Comparison of ENCODE assay signal across 8 mouse cellular contexts in genomic region chr2:4561196-4561595, GRCm38 (mm10).
A peak's percentile ranks its signal among the peaks of the same experiment; 100 is the strongest.
DNase-seq lines count a peak whose midpoint lies in the region; ATAC-seq and TF ChIP-seq lines count a peak whose summit lies in the region.

No protein-coding gene starts in this region.

- H3K9me3 ChIP-seq in embryonic facial prominence, embryonic 12.5 days = no peaks in the 10 kb centered on the region
- no peaks in the 10 kb centered on the region for H3K9me3 ChIP-seq in hindbrain, postnatal 0 days (ENCODE audit: low read length)
- no peaks in the 10 kb centered on the region for H3K9me3 ChIP-seq in midbrain, embryonic 15.5 days

- peaks cover 62% of the 10 kb centered on the region for H3K4me1 ChIP-seq in embryonic facial prominence, embryonic 12.5 days
- H3K4me1 ChIP-seq in hindbrain, postnatal 0 days (ENCODE audit: insufficient read depth, low read length) = peaks cover 31% of the 10 kb centered on the region
- H3K4me1 ChIP-seq in midbrain, embryonic 15.5 days = peaks cover 55% of the 10 kb centered on the region

- no peak for DNase-seq in left cerebral cortex, adult 2 months (ENCODE audit: extremely low spot score in 1 of 2, low spot score in 2 of 2)
- no peak for DNase-seq in left cerebral cortex, postnatal 36 days (ENCODE audit: low spot score in 2 of 2)
- no peak for DNase-seq in hindbrain, postnatal 0 days (ENCODE audit: low spot score)
- DNase-seq in cerebellum, postnatal 4 days (ENCODE audit: low spot score in 2 of 2) = no peak
- no peak for DNase-seq in embryo, embryonic 10 days (ENCODE audit: low spot score)
- DNase-seq in left cerebral cortex, adult 9 months (ENCODE audit: low spot score in 2 of 2) = no peak

- no peak for TF ChIP-seq CTCF in left cerebral cortex, adult 2 months (IDR thresholded peaks at IDR 0.05)
- TF ChIP-seq CTCF in hindbrain, postnatal 0 days (IDR thresholded peaks at IDR 0.05; ENCODE audit: low read depth) = no peak

- peak overlapping the region; percentile 72 for H3K4me2 ChIP-seq in embryonic facial prominence, embryonic 12.5 days (replicated peaks)
- H3K4me2 ChIP-seq in hindbrain, postnatal 0 days (ENCODE audit: low read depth, low read length) = peak overlapping the region; percentile 60
- H3K4me2 ChIP-seq in midbrain, embryonic 15.5 days = peak overlapping the region; percentile 57

- H3K27me3 ChIP-seq in embryonic facial prominence, embryonic 12.5 days = no peaks in the 10 kb centered on the region
- H3K27me3 ChIP-seq in hindbrain, postnatal 0 days (ENCODE audit: insufficient read depth, low read length) = no peaks in the 10 kb centered on the region
- no peaks in the 10 kb centered on the region for H3K27me3 ChIP-seq in midbrain, embryonic 15.5 days (replicated peaks)

- peaks cover 6% of the 10 kb centered on the region for H3K36me3 ChIP-seq in embryonic facial prominence, embryonic 12.5 days
- peaks cover under 1% of the 10 kb centered on the region; the same call in 1 of the 2 replicates for H3K36me3 ChIP-seq in hindbrain, postnatal 0 days (ENCODE audit: insufficient read depth, low read length)
- 0 out of 2 replicates have a peak, but pooled peaks cover 6% of the 10 kb centered on the region for H3K36me3 ChIP-seq in midbrain, embryonic 15.5 days (replicated peaks)

- intact Hi-C loops in left cerebral cortex, adult 2 months (cut with DNase I) = no loop called here
- intact Hi-C loops in left cerebral cortex, postnatal 36 days (cut with DNase I) = no loop called here

- peak overlapping the region; percentile 55 for H3K9ac ChIP-seq in embryonic facial prominence, embryonic 12.5 days
- 0 out of 2 replicates have a peak overlapping the region, but pooled peaks have one; percentile 9 for H3K9ac ChIP-seq in hindbrain, postnatal 0 days (replicated peaks; ENCODE audit: low read length)
- H3K9ac ChIP-seq in midbrain, embryonic 15.5 days = no peak overlapping the region

- no peak overlapping the region; the same call in 1 of the 2 replicates for H3K27ac ChIP-seq in left cerebral cortex, adult 2 months
- peak overlapping the region; percentile 95 for H3K27ac ChIP-seq in embryonic facial prominence, embryonic 12.5 days
- peak overlapping the region; percentile 51; the same call in 1 of the 2 replicates for H3K27ac ChIP-seq in hindbrain, postnatal 0 days
- H3K27ac ChIP-seq in midbrain, embryonic 15.5 days = no peak overlapping the region

- H3K4me3 ChIP-seq in left cerebral cortex, adult 2 months = 0 out of 2 replicates have a peak overlapping the region, but pooled peaks have one; percentile 5
- peak overlapping the region; percentile 46 for H3K4me3 ChIP-seq in embryonic facial prominence, embryonic 12.5 days
- H3K4me3 ChIP-seq in hindbrain, postnatal 0 days (ENCODE audit: low read length) = peak overlapping the region; percentile 14
- H3K4me3 ChIP-seq in midbrain, embryonic 15.5 days = peak overlapping the region; percentile 31

- no peak for ATAC-seq in embryonic facial prominence, embryonic 12.5 days (ENCODE audit: insufficient number of reproducible peaks, insufficient read depth, low FRiP score, low TSS enrichment)
- ATAC-seq in hindbrain, postnatal 0 days = no peak
- no peak for ATAC-seq in midbrain, embryonic 15.5 days (replicated peaks)

- 16% methylated on average over 5 of the region's 5 CpGs for WGBS in embryonic facial prominence, embryonic 12.5 days
- WGBS in hindbrain, postnatal 0 days = 28% methylated on average over 5 of the region's 5 CpGs
- WGBS in midbrain, embryonic 15.5 days = 28% methylated on average over 5 of the region's 5 CpGs

Comparison
In these comparisons a context has a peak if more than half of its experiments do, and no peak if none do; other contexts are left out.
1. H3K27ac ChIP-seq: peak in embryonic facial prominence, embryonic 12.5 days (single experiment) and hindbrain, postnatal 0 days (single experiment); none in left cerebral cortex, adult 2 months (single experiment) and midbrain, embryonic 15.5 days (single experiment).
2. Peak in every context shown above with its lines, with median percentiles within 50 percentile points of each other: H3K4me3 ChIP-seq and H3K4me2 ChIP-seq.